Mouse (Mus musculus): ENCODE measurements at regions not wholly inside any gene's neighbourhood (a gene's known extent, or its start where the extent isn't known, plus 50 kb on each side); places are given as distances from the start of the nearest gene placed in this dataset.

- TF ChIP-seq CTCF (IDR thresholded peaks at IDR 0.05; ENCODE audit: borderline replicate concordance, insufficient read depth, low read depth, low read length): no peak
- TF ChIP-seq POLR2A (IDR thresholded peaks at IDR 0.05; ENCODE audit: borderline replicate concordance, insufficient read depth, low read length): no peak
Observed at GRCm38 (mm10) chr14:14518841-14519240, 117.7 kb downstream of the Olfr721-ps1 start.
